Mouse (Mus musculus): ENCODE results near the gene Akap9.

The Akap9 gene

DNA sequence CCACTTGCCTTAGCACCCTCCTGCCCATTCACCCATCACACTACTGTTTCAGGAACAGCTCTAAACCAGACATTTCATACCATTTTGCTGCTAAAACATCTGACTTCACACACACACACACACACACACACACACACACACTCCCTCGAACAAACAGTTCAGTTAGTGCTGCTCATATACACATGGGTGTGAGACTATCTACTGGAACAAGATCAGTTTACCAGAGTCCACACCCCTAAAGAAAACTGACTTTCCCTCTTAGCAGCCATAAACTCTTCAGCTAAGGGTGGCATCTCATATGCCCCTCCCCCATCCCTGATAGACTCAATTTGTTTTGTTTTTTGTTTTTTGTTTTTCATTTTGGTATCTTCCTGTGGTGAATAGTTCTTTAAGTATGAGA, 92.2 kb downstream of the Akap9 start:
- no peak for TF ChIP-seq GATA4 (IDR thresholded peaks at IDR 0.05; ENCODE audit: insufficient replicate concordance, low read length)

DNA sequence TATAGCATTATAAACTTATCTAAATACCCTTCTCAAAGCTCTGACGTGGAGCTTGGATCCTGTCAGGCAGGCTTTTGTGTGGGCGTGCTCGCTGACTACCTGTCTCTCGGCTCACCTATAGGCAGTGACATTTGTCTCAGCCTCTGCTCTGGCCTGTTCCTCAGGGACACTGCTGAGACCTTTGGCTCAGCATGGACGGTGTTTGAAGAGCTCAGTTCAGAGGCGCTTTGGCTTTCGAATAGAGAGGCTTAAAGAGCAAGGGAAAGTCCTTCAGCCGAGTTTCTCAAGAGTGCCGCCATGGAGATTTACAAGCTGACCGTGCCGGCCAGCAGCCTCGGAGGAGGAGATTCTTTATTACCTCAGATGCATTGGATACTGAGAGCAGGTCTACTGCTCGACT, 95.3 kb downstream of the Akap9 start:
- no peak for TF ChIP-seq GATA4 (IDR thresholded peaks at IDR 0.05; ENCODE audit: insufficient replicate concordance, low read length)

DNA sequence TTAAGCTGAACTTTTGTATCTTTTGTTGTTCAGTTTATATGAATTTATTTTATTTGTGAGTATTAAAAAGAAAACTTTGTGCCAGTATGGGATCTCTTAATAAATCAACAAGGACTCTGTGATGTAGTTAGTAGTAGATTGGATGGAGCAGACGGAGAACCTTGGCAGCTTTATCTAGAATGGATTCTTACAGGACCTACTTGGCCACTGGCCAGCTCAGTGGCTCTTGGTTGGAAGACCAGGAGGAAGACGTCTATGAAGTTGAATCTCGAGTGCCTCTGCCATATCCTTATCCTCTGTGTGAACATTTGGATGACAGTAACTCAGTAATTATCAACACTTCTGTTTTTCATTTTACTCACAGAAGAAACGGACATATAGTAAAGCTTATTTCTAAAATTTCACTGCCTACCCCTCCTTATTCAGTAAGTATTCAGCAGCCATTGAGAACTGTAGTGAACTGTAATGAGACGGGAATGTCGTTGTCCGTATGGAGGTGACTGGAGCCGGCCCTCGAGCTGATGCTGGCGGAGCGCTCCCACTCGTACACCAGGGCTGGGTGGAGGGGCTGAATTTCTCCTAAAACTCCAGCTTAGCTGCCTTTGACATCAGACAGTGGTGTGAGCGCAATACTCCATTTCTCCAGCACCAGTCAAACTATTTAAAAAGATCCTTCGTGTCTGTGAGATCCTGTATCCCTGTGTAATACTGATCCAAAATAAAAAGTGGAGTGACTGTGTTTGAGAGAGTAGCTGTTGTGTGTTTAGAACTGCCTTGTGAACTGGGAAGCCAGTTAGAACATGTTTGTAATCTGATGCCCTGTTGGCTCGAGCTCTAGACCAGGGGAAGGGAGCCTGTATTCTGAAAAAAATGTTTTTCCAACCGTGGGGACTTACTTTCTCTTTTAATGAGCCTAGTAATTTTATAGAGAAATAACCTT, 96.2 kb downstream of the Akap9 start:
- TF ChIP-seq GATA4 (IDR thresholded peaks at IDR 0.05; ENCODE audit: insufficient replicate concordance, low read length), result no peak

DNA sequence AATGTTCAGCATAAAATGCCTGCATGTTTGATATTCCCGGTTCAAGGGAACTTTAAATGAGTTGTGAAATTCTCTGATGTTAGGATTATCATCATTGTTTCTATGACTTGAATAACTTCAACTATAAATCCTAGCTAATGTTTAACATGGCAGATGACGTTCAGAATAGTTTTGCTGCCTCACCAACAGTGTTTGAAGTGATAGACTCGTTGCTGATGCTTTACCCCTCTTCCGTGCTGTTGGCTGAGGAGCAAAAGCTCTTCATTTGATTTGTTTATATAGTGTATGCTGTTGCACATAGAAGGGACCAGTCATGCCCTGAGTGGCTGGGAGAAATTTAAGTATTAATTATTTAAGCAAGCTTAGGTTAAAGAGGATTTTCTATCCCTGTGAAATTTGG, 96.9 kb downstream of the Akap9 start:
- TF ChIP-seq GATA4 (IDR thresholded peaks at IDR 0.05; ENCODE audit: insufficient replicate concordance, low read length), result no peak

DNA sequence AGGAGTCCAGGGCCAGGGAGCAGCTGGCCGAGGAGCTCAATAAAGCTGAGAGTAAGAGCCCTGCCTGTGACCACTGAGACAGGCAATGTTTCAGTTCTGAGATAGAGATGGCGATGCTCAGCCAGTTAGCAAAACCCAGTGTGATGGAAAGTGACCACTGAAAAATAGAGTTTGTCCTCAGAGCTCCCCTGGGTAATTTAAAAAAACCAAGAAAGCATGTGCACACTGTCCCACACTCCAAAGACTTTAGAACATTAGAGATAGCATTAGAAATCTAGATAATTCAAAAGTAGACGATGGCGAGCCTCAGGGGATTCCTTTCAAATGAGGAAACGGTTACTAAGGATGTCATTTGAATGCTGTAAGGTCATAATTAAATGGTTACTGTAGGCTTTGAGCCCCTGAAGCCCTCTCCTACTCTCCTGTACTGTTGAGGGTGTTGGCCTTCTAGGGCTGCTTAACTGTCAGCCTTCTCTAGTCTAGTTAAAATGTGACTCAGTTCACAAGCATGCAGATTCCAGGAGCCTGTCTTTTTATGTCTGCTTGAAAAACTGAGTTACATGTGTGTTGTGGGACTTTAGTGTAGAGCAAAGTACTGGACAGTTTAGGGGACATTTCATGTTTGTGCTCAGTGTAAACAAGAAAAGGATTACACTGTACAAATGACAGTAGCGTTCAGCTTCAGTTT, 100.8 kb downstream of the Akap9 start:
- no peak for TF ChIP-seq GATA4 (IDR thresholded peaks at IDR 0.05; ENCODE audit: insufficient replicate concordance, low read length)

DNA sequence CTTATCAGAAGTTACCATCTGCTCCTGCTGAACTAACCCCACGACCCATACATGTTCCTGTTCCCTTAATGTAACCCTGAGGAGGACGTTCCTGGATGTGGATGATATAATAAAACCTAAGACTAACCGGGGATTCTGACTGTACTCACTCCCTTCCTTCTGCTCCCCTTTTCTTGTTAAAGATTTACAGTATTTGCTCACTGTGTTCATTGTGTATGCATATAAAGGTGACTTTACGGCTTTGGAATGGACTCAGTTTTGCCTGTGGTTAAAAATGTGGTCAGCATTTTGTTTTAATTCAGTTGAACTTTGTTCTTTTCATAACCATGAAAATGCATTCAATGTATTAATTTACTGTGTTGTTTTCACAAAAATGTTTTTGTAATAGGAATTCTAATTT, 104.0 kb downstream of the Akap9 start:
- TF ChIP-seq GATA4 (IDR thresholded peaks at IDR 0.05; ENCODE audit: insufficient replicate concordance, low read length), result no peak

DNA sequence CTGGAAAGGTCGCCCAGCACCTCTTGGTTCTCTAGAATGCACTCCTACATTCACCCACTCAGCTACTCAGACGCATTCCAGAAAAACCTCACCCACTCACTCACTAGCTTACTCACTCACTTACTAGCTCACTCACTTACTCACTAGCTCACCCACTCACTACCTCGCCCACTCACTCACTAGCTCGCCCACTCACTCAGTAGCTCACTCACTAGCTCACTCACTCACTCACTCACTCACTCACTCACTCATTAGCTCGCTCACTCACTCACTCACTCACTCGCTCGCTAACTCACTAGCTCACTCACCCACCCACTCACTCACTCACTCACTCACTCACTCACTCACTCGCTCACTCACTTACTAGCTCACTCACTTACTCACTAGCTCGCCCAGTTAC, 108.8 kb downstream of the Akap9 start:
- TF ChIP-seq GATA4 (IDR thresholded peaks at IDR 0.05; ENCODE audit: insufficient replicate concordance, low read length), result no peak

DNA sequence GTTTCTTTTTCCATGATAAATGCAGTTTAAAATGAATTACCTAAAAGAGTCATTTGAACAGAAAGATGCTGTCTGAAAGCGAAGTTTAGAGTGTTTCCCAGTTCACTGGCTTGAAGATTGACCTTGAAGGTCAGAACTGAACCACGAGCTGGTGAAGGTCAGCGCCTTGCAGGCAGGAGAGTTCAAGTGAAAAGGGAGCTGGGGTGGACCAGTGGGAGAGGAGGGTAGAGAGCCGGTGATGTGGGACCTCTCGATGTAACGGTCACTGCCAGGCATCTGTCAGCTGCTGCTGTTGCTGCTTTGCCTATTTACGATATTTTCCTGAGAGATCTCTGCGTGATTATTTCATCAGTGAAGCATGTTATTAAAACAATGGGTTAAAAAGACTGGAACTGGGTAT, 111.5 kb downstream of the Akap9 start:
- no peak for TF ChIP-seq GATA4 (IDR thresholded peaks at IDR 0.05; ENCODE audit: insufficient replicate concordance, low read length)

DNA sequence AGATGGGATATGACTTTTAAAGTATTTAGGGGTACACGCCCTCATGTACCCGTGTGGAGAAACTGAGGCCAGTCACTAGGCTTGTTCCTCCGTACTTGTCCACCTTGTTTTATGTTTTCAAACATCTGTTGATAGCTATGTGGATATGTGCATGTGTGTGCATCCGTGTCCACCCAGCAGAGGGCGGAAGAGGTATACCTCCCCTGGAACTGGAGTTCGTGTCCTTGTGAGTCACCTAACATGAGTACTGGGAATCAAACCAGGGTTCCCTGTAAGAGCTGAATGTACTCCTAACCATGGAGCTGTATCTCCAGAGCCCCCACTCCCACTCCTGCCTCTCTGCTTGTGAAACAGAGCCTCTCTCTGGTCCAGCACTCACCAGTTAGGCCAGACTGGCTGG, 112.5 kb downstream of the Akap9 start:
- no peak for TF ChIP-seq GATA4 (IDR thresholded peaks at IDR 0.05; ENCODE audit: insufficient replicate concordance, low read length)

DNA sequence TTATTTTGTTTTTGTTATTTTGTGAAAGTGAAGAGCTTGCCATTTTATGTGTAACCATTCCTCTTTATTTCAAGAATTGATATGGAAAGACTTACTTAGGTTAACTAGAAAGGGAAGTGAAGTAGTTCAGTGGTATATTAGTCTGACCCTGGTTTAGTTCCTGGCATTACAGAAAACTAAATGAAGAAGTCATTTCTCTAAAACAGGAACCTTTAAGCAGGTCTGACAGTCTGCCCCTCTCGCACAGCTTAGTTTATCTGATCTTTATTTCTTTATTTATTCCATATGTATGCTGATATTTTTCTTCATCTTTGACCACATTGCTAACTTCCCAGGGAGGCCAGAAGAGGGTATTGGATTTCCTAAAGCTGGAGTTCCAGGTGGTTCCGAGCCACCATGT, 113.1 kb downstream of the Akap9 start:
- no peak for TF ChIP-seq GATA4 (IDR thresholded peaks at IDR 0.05; ENCODE audit: insufficient replicate concordance, low read length)

DNA sequence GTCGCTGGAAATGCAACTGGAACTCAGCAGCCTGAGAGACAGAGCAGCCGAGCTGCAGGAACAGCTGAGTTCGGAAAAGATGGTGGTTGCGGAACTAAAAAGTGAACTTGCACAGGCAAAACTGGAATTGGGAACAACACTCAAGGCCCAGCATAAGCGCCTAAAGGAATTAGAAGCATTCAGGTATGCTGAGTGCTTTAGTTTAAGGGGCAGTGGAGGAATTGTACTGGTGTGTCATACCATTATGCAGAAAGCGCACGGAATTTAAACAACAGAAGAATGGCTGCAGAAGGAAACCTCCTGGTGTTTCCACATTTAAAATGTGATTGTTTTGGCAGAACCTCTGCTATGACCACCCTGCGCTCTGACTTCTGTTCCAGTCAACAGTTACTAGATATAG, 132.5 kb downstream of the Akap9 start:
- no peak for TF ChIP-seq GATA4 (IDR thresholded peaks at IDR 0.05; ENCODE audit: insufficient replicate concordance, low read length)

DNA sequence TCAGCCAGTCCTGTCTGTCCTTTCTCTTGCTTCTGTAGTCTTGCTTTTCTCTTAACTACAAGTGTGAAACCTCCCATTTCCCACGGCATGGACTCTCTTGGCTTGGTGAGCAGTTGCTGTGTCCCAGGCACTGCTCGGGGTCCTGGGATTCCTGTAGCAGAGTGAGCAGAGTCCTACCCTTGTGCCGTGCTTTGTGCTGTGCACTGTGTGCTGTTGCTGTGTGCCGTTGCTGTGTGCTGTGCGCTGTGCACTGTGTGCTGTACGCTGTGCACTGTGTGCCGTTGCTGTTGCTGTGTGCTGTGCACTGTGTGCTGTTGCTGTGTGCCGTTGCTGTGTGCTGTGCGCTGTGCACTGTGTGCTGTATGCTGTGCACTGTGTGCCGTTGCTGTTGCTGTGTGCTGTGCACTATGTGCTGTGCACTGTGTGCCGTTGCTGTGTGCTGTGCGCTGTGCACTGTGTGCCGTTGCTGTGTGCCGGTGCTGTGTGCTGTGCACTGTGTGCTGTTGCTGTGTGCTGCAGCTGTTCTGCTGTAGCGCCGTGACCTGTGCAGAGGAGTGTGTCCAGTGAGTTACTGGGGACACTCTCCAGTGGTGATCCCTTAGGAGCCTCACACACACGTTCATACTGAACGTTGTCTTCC, 138.7 kb downstream of the Akap9 start:
- TF ChIP-seq GATA4 (IDR thresholded peaks at IDR 0.05; ENCODE audit: insufficient replicate concordance, low read length), result no peak

DNA sequence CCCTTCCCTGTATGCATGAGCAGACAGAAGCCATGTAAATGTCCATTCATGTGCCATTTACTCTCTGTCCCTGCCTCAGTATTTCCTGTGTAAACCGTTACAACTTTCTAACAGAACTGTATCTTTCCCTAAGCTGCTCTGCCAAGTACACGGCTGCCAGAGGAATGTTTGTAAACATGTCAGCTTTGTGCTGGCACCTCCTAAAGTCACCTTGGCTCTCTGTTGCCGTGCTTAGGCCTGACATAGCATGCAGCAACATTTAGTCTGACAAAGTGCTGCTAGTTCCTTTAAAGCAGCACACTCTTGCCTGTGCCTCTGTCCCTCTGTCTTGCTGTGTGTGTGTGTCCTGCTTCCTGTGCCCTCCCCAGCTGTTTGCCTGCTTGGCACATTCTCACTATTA, 139.3 kb downstream of the Akap9 start:
- no peak for TF ChIP-seq GATA4 (IDR thresholded peaks at IDR 0.05; ENCODE audit: insufficient replicate concordance, low read length)

DNA sequence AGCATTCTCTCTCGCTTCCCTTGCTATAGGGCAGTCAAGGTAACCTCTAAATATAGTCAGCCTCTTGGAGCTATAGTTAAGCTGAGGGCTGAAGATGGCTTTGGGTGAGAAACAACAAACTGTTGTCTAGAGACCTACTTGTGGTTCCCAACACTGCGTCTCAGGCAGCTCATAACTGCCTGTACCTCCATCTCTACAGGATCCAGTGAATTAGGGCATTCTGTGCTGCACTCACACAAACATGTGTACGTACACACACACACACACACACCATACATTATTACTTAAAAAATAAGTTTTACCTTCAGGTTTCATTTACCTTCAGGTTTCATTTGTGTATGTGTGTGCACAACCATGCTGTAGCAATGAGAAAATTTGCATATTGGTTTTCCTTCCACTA, 151.2 kb downstream of the Akap9 start:
- no peak for TF ChIP-seq GATA4 (IDR thresholded peaks at IDR 0.05; ENCODE audit: insufficient replicate concordance, low read length)

DNA sequence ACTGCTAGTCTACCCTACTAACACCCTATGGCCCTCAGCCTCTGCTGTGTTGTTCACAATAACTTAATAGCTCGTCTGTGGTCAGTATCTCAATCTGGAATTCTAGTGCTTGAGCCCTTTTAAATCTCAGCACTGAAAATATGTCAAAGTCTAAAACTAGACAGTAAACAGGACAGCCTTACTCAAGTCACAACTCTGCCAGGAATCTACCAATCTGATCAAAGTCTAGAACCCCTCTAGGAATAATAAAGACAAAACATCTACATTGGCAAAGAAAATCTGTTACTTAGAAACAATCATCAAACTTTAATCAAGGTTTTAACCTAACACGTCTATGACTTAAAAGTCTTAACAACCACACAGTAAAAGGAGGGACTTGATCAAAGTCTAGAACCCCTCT, 153.0 kb downstream of the Akap9 start:
- no peak for TF ChIP-seq GATA4 (IDR thresholded peaks at IDR 0.05; ENCODE audit: insufficient replicate concordance, low read length)

DNA sequence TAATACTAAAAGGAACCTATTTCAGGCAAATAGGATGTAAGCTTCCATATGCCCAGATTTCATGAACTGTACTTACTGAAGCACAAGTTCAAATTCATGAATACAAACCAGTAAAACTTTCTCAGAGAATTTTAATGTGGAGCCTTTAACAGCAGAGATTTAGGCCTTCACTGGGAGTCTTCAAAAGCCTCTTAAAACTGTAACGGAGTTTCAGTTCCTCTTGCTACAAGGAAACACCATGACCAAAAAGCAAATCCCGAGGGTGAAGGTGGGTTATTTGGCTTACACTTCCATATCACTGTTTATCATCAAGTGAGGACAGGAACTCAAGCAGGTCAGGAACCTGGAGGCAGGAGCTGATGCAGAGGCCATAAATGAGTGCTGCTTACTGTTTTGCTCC, 153.7 kb downstream of the Akap9 start:
- no peak for TF ChIP-seq GATA4 (IDR thresholded peaks at IDR 0.05; ENCODE audit: insufficient replicate concordance, low read length)
